Mouse (Mus musculus) embryonic facial prominence, embryonic 12.5 days (tissue): ENCODE results near the gene Kdm8. TPM values are rescaled to one million over a fixed set of nuclear protein-coding genes. Genes with fewer than 3 reads are reported as not detected.
"Not testable (repeated sequence)": the region's sequence is repeated elsewhere in the genome, so short reads cannot be mapped to it uniquely, and the experiment has no call there.

Experiments used
- ATAC-seq: fragments of 200-750 bp; cut with Nextera tagmentation; 2 replicates; pipeline ENCODE4 v1.8.0; 2017; ENCODE audit not compliant: insufficient number of reproducible peaks, insufficient read depth, low FRiP score, low TSS enrichment
- H3K27ac ChIP-seq: fragments of 300-500 bp; sonication (generic); 2 replicates; pipeline ENCODE4 v1.5.1; 2016; ENCODE audit warnings: mild to moderate bottlenecking
- H3K27me3 ChIP-seq: fragments of 300-500 bp; sonication (generic); 2 replicates; pipeline ENCODE4 v1.6.1; 2016; ENCODE audit warnings: mild to moderate bottlenecking, moderate library complexity
- H3K36me3 ChIP-seq: fragments of 300-500 bp; sonication (generic); 2 replicates; pipeline ENCODE4 v1.6.1; 2016; ENCODE audit warnings: mild to moderate bottlenecking
- H3K4me1 ChIP-seq: fragments of 300-500 bp; sonication (generic); 2 replicates; pipeline ENCODE4 v1.6.1; 2016
- H3K4me2 ChIP-seq: fragments of 300-500 bp; sonication (generic); replicated peaks from 2 replicates; pipeline ENCODE4 v1.6.1; 2016; ENCODE audit warnings: mild to moderate bottlenecking, moderate library complexity
- H3K4me3 ChIP-seq: fragments of 300-500 bp; sonication (generic); 2 replicates; pipeline ENCODE4 v1.5.1; 2016; ENCODE audit warnings: mild to moderate bottlenecking
- H3K9ac ChIP-seq: fragments of 300-500 bp; sonication (generic); 2 replicates; pipeline ENCODE4 v1.6.1; 2016; ENCODE audit warnings: mild to moderate bottlenecking, moderate library complexity
- H3K9me3 ChIP-seq: fragments of 300-500 bp; sonication (generic); 2 replicates; pipeline ENCODE4 v1.6.1; 2016; ENCODE audit warnings: mild to moderate bottlenecking, moderate library complexity
- WGBS: fragments of 180-500 bp; shearing (Covaris S2); methylation state at CpG from one replicate; pipeline ENCODE4 v1.1.7; 2016; 5-methylcytosine and 5-hydroxymethylcytosine counted together
- polyA plus RNA-seq: library from polyadenylated mRNA; unstranded; fragments of >200 nt; fragmentation: Nextera tagmentation; extraction: Ambion mirVana; gene quantifications from 2 replicates; pipeline ENCODE4 v1.2.1, GENCODE M21; 2016

Kdm8 gene
- polyA plus RNA-seq, 1 experiment from 2014 or later, result 11.8 TPM

DNA sequence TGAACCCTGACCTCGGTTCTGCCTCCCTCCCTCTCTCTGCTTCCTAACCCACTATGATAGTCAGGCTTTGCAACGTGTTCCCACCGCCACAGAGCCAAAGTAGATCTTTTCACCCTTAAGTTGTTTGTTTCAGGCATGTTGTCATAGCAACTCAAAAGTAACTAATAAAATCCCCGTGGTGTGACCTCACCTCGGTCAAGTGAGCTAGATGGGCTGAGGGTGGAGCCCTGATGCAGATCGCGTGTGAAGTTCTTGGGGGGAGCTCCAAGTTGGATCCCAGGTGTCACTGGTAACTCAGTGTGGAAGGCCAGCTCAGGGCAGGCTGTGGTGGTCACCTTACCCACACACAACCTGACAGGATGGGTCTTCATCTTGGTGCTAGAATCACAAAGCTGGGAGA is 16.1 kb upstream of the Kdm8 start:
- Histone ChIP-seq H3K27ac (no peak overlapping the region), H3K27me3 (no peaks in the 10 kb centered on the region), H3K4me1 (no peaks in the 10 kb centered on the region), H3K36me3 (no peaks in the 10 kb centered on the region), H3K4me3 (no peak overlapping the region), H3K9me3 (no peaks in the 10 kb centered on the region), H3K9ac (no peak overlapping the region), H3K4me2 (no peak overlapping the region)
- 83% methylated on average over 7 of the region's 7 CpGs for WGBS
- no peak for ATAC-seq

DNA sequence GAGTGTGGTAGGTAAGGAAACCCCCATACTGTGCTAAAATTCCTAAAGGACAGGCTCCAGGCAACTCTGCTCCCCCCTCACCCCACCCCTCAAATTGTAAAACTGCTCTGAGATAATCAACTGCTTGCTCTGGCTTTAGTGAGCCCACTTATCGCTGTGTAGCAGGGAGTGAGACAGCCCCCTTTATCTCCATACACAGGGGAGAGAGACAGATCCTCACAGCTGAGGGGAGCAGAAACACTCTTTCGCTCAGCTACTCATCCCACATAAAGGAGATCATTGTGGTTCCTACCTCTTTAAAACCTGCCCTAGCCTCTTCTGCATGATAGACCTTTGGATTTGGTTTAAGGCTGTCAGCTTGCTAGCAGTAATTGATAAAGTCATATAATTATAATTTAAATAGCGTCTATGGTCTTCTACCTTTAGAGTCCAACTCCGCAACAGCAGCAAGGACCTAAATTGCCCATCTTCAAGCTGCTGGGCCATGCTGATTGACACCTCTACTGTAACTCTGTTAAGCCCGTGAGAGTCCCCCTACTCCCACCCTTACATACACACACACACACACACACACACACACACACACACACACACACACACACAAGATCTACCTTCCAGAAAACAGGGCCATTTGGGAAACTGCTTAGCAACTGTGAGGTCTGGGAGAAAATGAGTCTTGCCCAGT is 15.5 kb upstream of the Kdm8 start:
- H3K36me3 ChIP-seq, H3K4me3 ChIP-seq, H3K9ac ChIP-seq, H3K4me2 ChIP-seq, ATAC-seq, H3K27ac ChIP-seq, H3K4me1 ChIP-seq, H3K27me3 ChIP-seq, H3K9me3 ChIP-seq: not testable (repeated sequence)
- WGBS, result 82% methylated on average over 5 of the region's 5 CpGs

DNA sequence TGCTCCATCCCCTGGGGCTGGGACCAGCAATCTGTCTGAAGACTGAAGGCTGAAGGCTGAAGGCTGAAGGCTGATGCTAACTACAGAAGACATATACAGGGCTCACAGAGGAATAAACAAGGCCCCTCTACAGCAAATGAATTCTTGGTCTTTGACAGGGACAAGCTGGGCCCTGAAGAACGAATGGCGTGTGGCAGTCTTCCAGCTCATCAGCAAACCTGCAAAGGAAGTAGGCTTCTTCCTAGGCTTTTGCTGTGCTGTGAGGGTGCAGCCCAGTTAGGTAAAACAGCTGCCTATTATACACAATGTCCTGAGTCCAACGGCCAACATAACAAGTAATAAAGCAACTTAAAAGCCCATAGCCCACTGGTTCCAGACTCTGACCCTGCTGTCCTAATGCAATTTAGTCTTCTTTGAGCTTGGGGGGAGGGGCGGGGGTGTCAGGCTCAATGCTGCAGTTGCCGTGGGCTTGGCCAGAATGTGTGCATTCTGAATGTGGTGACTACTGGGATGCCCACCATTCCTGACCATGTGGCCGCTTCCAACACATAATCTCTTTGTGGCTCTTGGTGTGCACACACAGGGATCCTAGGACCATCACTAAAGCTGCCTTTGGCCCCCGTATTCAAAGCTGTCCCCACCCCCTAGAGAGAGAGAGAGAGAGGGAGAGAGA is 14.2 kb upstream of the Kdm8 start:
- Histone ChIP-seq H3K27me3 (no peaks in the 10 kb centered on the region), H3K4me3 (no peak overlapping the region), H3K9ac (no peak overlapping the region), H3K4me2 (no peak overlapping the region), H3K36me3 (no peaks in the 10 kb centered on the region), H3K27ac (no peak overlapping the region), H3K9me3 (no peaks in the 10 kb centered on the region), H3K4me1 (no peaks in the 10 kb centered on the region)
- WGBS, result 66% methylated on average over 7 of the region's 7 CpGs
- ATAC-seq, result no peak

DNA sequence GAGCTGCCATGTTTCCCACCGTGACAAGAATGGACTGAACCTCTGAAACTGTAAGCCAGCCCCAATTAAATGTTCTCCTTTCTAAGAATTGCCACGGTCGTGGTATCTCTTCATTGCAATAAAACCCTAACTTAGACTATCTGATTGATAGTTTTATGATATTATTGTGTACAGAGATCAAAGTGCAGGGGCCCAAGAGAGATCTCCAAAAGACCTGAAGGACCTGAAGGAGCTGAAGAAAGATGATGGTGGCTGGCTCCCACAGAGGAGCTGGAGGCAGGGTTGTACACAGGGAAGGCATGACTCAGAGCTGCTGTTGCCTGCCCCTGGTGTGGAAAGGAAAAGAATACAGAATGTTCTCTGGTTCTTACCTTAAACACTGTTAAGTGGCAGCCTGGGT is 10.6 kb upstream of the Kdm8 start:
- no peaks in the 10 kb centered on the region for H3K4me1 ChIP-seq
- no peak overlapping the region for H3K27ac ChIP-seq
- 90% methylated on average over 3 of the region's 3 CpGs for WGBS
- no peaks in the 10 kb centered on the region for H3K27me3 ChIP-seq
- no peak overlapping the region for H3K4me2 ChIP-seq
- no peak for ATAC-seq
- no peaks in the 10 kb centered on the region for H3K36me3 ChIP-seq
- no peak overlapping the region for H3K9ac ChIP-seq
- H3K9me3 ChIP-seq, result no peaks in the 10 kb centered on the region
- no peak overlapping the region for H3K4me3 ChIP-seq

DNA sequence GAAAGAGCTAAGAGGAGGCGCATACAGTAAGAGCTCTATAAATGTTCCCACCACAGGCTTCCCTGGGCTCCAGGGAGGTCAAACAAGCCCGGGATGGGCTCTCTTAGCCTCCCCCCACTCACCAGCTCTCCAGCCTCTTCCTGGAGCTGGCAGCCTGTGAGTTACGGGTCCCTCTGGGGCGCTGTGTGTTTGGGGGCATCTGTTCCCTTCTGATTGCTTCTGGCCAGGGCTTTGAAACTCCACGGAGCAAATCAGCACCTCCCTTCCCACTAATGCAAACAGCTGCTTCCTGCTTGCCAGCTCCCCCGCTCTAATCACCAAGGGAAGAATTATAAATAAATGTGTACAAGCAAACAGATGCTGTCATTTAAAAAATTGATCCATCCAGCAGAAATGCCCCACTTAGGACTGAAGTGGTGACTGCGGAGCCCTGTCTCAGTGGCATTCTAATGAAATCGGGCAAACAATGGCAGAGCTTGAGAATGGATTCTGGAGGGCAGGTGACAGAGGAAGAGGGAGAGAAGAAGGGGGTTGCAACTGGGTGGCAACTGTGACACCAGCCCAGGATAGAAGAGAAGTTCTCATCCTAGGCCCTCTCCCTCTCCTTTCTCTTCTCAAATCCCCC is 9.7 kb upstream of the Kdm8 start:
- ATAC-seq, result peak; percentile 41; the same call in 1 of the 2 replicates
- H3K4me2 ChIP-seq, result no peak overlapping the region
- WGBS, result 48% methylated on average over 8 of the region's 8 CpGs
- H3K27ac ChIP-seq, result no peak overlapping the region
- H3K27me3 ChIP-seq, result no peaks in the 10 kb centered on the region
- no peak overlapping the region for H3K9ac ChIP-seq
- no peaks in the 10 kb centered on the region for H3K9me3 ChIP-seq
- H3K4me3 ChIP-seq, result no peak overlapping the region
- H3K36me3 ChIP-seq, result no peaks in the 10 kb centered on the region
- H3K4me1 ChIP-seq, result no peaks in the 10 kb centered on the region

DNA sequence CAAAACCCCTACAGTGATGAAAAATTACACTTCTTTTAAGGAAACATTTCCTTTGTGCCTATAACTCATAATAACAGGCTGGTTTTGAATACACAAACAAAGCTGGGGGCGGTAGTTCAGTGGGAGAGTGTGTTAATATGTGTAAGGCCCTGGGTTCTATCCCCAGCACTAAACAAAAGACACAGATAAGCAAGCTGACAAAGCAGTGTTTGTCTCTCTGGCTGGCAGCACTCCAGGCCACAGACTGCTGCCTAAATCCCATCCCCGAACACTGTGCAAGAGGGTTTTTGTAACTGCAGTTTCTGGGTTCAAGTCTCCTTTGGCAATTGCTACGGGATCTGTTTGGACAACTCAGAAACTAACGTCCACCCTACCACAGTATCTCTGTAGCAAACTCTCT is 2.2 kb upstream of the Kdm8 start:
- no peak for ATAC-seq
- H3K27me3 ChIP-seq, result no peaks in the 10 kb centered on the region
- no peak overlapping the region for H3K4me2 ChIP-seq
- H3K27ac ChIP-seq, result no peak overlapping the region
- 77% methylated on average over 4 of the region's 4 CpGs for WGBS
- no peak overlapping the region for H3K9ac ChIP-seq
- no peaks in the 10 kb centered on the region for H3K36me3 ChIP-seq
- H3K4me3 ChIP-seq, result no peak overlapping the region
- H3K9me3 ChIP-seq, result no peaks in the 10 kb centered on the region
- peaks cover 10% of the 10 kb centered on the region; the same call in 1 of the 2 replicates for H3K4me1 ChIP-seq

DNA sequence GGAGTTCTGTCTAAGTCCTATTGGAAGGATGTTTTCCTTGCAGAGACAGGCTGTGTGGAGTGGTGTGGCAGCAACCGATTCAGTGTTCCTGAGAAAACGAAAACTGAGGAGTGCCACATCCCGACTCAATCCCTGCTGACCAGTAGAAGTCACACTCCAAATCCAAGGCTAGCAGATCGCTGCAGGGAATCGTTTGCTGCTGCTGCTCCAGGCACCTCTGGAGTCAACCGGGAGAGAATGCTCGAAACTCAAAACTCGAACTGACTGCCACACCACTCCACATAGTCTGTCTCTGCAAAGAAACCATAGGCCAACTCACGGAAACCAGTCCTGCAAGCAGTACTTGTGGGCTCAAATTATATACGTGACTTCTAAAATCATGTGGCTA is 406 bp upstream of the Kdm8 start:
- ATAC-seq, result 0 out of 2 replicates have a peak, but pooled peaks have one; percentile 0
- peak overlapping the region; percentile 55 for H3K4me2 ChIP-seq
- H3K27ac ChIP-seq, result peak overlapping the region; percentile 97
- peaks cover 10% of the 10 kb centered on the region; the same call in 1 of the 2 replicates for H3K4me1 ChIP-seq
- H3K4me3 ChIP-seq, result peak overlapping the region; percentile 59
- H3K36me3 ChIP-seq, result no peaks in the 10 kb centered on the region
- H3K9me3 ChIP-seq, result no peaks in the 10 kb centered on the region
- WGBS, result 25% methylated on average over 10 of the region's 10 CpGs
- H3K9ac ChIP-seq, result peak overlapping the region; percentile 67
- H3K27me3 ChIP-seq, result no peaks in the 10 kb centered on the region

DNA sequence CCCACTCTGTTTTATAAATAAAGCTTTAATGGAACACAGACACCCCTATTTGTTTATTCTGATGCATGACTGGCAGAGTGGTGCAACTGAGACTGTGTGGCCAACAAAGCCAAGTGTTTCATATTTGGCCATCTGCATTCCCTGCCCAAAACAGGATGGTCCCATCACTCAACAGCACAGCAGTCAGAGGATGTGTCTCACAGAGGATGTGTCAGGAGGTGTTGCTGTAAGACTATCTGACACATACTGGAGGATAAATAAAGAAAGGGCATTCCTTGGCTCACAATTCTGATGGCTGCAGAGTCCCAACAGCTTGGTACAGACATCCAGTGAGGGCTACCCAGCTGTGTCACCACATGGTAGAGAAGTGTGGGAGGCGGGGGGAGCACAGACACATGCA is 6.2 kb downstream of the Kdm8 start:
- H3K4me3 ChIP-seq, result no peak overlapping the region
- H3K36me3 ChIP-seq, result peaks cover 13% of the 10 kb centered on the region
- no peaks in the 10 kb centered on the region for H3K9me3 ChIP-seq
- H3K27me3 ChIP-seq, result no peaks in the 10 kb centered on the region
- H3K27ac ChIP-seq, result no peak overlapping the region
- H3K4me1 ChIP-seq, result no peaks in the 10 kb centered on the region
- no peak overlapping the region for H3K9ac ChIP-seq
- no peak for ATAC-seq
- WGBS, result 65% methylated on average over 1 of the region's 1 CpGs
- H3K4me2 ChIP-seq, result no peak overlapping the region

DNA sequence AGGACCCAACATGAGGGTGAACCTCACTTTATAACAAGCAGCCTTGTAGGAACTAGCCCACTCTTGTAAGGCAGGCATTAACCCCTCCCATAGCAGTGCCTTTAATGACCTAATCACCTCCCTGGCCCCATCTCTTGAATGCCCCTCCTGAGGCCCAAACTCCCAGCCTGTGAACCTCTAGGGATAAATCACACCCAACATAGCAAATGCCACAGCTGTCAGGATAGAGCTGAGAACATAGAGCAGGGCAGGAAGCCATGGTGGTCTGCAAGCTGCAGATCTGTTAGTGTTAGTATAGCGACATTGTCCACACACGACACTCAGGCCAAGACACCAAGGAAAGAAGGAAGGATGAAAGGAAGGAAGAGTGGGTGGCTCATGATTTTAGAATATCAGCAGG is 6.6 kb downstream of the Kdm8 start:
- H3K36me3 ChIP-seq, result peaks cover 17% of the 10 kb centered on the region
- no peak overlapping the region for H3K9ac ChIP-seq
- H3K4me3 ChIP-seq, result no peak overlapping the region
- H3K9me3 ChIP-seq, result no peaks in the 10 kb centered on the region
- H3K27ac ChIP-seq, result no peak overlapping the region
- no peaks in the 10 kb centered on the region for H3K27me3 ChIP-seq
- H3K4me1 ChIP-seq, result no peaks in the 10 kb centered on the region
- WGBS, result 91% methylated on average over 2 of the region's 2 CpGs
- ATAC-seq, result no peak
- no peak overlapping the region for H3K4me2 ChIP-seq

DNA sequence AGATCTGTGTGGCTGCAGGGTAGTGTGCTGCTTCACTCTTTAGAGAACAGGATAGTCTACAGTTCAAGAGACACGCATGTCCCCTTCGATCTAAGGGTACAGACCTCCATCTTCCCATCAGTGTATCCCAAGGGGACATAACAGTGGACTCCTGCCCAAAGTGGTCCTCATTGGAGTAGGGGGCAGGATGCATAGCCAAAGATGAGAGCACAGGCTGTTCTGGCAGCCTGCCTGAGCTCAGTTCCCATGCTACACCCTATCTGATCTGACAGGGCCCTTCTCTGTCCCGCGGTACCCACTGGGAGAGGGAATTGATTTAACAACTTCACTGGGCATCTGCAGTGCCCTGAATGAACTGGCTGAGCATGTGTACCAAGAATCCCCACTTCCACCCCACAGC is 9.2 kb downstream of the Kdm8 start:
- peaks cover 27% of the 10 kb centered on the region for H3K36me3 ChIP-seq
- no peak overlapping the region for H3K4me3 ChIP-seq
- H3K4me2 ChIP-seq, result no peak overlapping the region
- no peak overlapping the region for H3K9ac ChIP-seq
- no peaks in the 10 kb centered on the region for H3K27me3 ChIP-seq
- H3K9me3 ChIP-seq, result no peaks in the 10 kb centered on the region
- H3K27ac ChIP-seq, result no peak overlapping the region
- WGBS, result 96% methylated on average over 4 of the region's 4 CpGs
- no peaks in the 10 kb centered on the region for H3K4me1 ChIP-seq
- ATAC-seq, result no peak

DNA sequence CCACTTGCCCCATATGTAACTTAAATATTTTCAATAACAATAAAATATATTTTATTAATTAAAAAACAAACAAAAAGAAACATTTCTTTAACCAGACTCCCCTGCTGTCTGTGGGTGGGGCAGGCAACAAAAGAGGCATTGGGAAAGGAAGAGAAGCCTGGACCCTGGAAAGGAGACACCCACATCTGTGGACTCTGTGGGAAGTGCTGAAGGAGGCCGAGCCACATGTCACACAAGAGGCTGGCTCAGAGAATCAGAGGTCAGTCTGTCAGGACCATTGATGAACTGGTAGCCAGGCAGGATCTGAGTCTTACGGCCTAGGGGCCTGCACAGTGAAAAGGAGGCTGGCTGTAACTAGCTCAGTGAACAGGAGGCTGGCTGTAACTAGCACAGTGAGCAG is 17.7 kb downstream of the Kdm8 start:
- H3K9ac ChIP-seq, result no peak overlapping the region
- no peaks in the 10 kb centered on the region for H3K27me3 ChIP-seq
- H3K9me3 ChIP-seq, result no peaks in the 10 kb centered on the region
- H3K4me2 ChIP-seq, result no peak overlapping the region
- no peak overlapping the region for H3K27ac ChIP-seq
- H3K4me3 ChIP-seq, result no peak overlapping the region
- H3K4me1 ChIP-seq, result peaks cover 7% of the 10 kb centered on the region
- peaks cover 26% of the 10 kb centered on the region for H3K36me3 ChIP-seq
- WGBS, result 19% methylated on average over 2 of the region's 2 CpGs
- ATAC-seq, result no peak

DNA sequence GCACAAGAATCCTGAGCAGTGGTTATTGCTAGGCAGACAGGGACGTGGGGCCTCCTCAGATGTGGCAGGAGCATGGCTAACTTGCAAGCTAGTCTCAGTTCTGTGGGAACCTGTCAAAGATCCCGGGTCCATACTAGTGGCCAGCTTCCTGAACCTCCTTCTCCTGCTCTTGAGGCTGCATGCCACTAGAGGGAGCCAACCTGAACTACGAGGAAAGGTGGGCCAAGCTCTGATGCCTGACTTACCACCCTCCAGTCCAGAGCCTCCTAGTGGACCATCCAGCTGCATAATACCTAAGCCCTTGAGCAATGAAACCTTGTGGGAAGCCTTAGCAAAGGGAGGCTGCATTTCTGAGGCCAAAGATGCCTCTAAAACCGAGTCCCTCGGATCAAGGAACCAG is 25.5 kb downstream of the Kdm8 start:
- no peaks in the 10 kb centered on the region for H3K9me3 ChIP-seq
- ATAC-seq, result no peak
- no peak overlapping the region for H3K4me3 ChIP-seq
- no peak overlapping the region for H3K9ac ChIP-seq
- H3K4me1 ChIP-seq, result peaks cover 20% of the 10 kb centered on the region; the same call in 1 of the 2 replicates
- no peak overlapping the region for H3K27ac ChIP-seq
- WGBS, result 19% methylated on average over 5 of the region's 5 CpGs
- peaks cover 55% of the 10 kb centered on the region for H3K36me3 ChIP-seq
- no peaks in the 10 kb centered on the region for H3K27me3 ChIP-seq
- H3K4me2 ChIP-seq, result no peak overlapping the region
